Mouse (Mus musculus) small intestine, adult 2 months (tissue): ENCODE data around the gene Hspb1. TPM values are rescaled to one million over a fixed set of nuclear protein-coding genes. Genes with fewer than 3 reads are reported as not detected.

Experiments
- H3K27ac ChIP-seq: fragments of 200-500 bp; 2 replicates; pipeline ENCODE4 v1.5.1; 2012; ENCODE audit warnings: low read depth, low read length, control low read depth, inconsistent platforms; ENCODE audit not compliant: insufficient read depth
- H3K27me3 ChIP-seq: fragments of 200-500 bp; 2 replicates; pipeline ENCODE4 v1.6.1; 2012; ENCODE audit warnings: mild to moderate bottlenecking, moderate library complexity, low read length, inconsistent platforms; ENCODE audit not compliant: control insufficient read depth, insufficient read depth
- H3K36me3 ChIP-seq: fragments of 200-500 bp; 2 replicates; pipeline ENCODE4 v1.6.1; 2012; ENCODE audit warnings: mild to moderate bottlenecking, low read length, control low read depth, inconsistent platforms; ENCODE audit not compliant: control insufficient read depth, insufficient read depth
- H3K4me1 ChIP-seq: fragments of 200-500 bp; 2 replicates; pipeline ENCODE4 v1.6.1; 2012; ENCODE audit warnings: low read length, inconsistent platforms, mixed read lengths; ENCODE audit not compliant: control insufficient read depth, insufficient read depth, insufficient read length
- H3K4me3 ChIP-seq: fragments of 200-500 bp; 2 replicates; pipeline ENCODE4 v1.5.1; 2012; ENCODE audit warnings: low read depth, mild to moderate bottlenecking, control low read depth, inconsistent platforms, low read length, moderate library complexity
- CTCF ChIP-seq: fragments of 200-500 bp; IDR thresholded peaks from 2 replicates; pipeline ENCODE4 v1.5.1; 2012; ENCODE audit warnings: low read depth, mild to moderate bottlenecking, control low read depth, inconsistent platforms, low read length, moderate library complexity, mixed read lengths; ENCODE audit not compliant: insufficient replicate concordance, insufficient read length; ENCODE audit errors: extremely low read depth
- POLR2A ChIP-seq: fragments of 200-500 bp; IDR thresholded peaks from 2 replicates; pipeline ENCODE4 v1.6.1; 2012; ENCODE audit warnings: low read depth, mild to moderate bottlenecking, control low read depth, inconsistent platforms, low read length, moderate library complexity
- WGBS: fragments of 180-500 bp; shearing (Covaris S2); methylation state at CpG from one replicate; pipeline ENCODE4 v1.1.7; 2018; 5-methylcytosine and 5-hydroxymethylcytosine counted together
- polyA plus RNA-seq: library from polyadenylated mRNA; depleted of rRNA; stranded (reverse); fragments of >200 nt; gene quantifications from 2 replicates; pipeline ENCODE4 v1.2.3, GENCODE M21; 2012

The Hspb1 gene
- polyA plus RNA-seq, 1 experiment, result 91.6 TPM

DNA sequence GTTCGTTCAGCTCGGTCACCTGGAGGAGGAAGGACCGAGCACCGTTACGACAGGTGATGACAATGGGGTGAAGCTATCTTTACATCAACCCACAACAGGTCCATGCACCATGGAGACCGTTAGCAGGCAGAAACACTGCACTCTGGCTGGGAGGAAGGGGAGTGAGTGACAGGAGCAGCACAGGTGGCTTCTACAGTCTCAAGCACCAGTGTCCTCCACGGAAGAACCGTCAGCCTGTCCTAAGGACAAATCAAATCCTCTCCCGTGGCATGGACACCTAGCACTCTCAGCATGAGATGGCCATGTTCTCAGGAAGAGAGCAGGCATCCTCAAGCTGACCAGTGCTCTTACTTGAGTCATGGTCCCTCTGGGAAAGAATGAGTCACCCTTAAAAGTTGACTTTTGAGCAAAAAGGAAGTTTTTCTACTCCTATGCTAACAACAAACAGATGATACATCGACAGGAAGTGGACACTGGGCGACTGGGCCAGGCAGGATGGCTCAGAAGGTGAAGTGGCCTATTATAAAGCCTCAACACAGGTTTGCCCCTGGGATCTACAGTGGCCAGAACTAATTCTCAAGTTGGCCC is 24.0 kb downstream of the Hspb1 start:
- H3K4me1 ChIP-seq, result 0 out of 2 replicates have a peak, but pooled peaks cover 3% of the 10 kb centered on the region
- H3K36me3 ChIP-seq, result peaks cover 29% of the 10 kb centered on the region
- WGBS, result 81% methylated on average over 11 of the region's 11 CpGs
- no peak overlapping the region for H3K27ac ChIP-seq
- no peaks in the 10 kb centered on the region for H3K27me3 ChIP-seq
- no peak overlapping the region for H3K4me3 ChIP-seq
- TF ChIP-seq POLR2A, result no peak
- no peak for TF ChIP-seq CTCF

DNA sequence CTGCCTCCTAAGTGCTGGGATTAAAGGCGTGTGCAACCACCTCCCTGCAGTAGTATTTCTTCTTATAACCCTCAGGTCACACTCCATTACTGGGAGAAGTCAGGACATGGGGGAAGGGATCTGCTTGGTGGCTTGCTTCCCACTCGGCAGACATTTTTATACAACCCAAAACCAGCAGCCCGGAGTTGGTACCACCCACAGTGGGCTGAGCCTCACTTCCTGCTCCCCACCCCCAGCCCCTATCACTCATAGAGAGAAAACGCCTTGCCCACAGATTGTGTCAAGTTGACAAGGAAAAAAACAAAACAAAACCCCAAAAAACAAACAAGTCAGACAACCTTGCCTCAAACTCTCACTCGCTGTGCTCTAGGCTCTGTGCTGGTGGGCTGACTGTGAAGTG is 25.5 kb downstream of the Hspb1 start:
- Histone ChIP-seq H3K27me3 (no peaks in the 10 kb centered on the region), H3K36me3 (peaks cover 26% of the 10 kb centered on the region), H3K27ac (no peak overlapping the region), H3K4me3 (no peak overlapping the region), H3K4me1 (peaks cover 2% of the 10 kb centered on the region; the same call in 1 of the 2 replicates)
- WGBS, result 73% methylated on average over 5 of the region's 5 CpGs
- no peak for TF ChIP-seq CTCF
- TF ChIP-seq POLR2A, result no peak

DNA sequence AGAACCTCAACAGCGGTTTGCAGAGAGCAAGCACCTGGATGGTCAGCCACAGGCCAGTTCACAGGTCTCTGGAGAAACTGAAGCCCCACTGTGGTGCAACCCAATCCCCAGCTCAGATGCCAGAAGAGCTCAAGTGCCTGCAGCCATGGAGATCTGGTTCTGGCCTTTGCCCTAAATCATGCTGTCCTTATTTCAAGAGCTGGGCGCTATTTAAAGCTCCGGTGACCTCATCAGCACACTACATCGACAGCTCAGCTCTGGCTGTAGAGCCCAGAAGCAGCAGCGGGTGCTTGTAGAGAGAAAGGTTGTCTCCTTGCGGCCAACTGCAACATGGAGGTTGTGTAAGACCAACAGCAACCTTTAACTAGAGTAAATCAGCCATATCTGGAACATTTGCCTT is 26.4 kb downstream of the Hspb1 start:
- H3K27me3 ChIP-seq, result no peaks in the 10 kb centered on the region
- WGBS, result 75% methylated on average over 6 of the region's 6 CpGs
- H3K4me3 ChIP-seq, result no peak overlapping the region
- H3K27ac ChIP-seq, result peak overlapping the region; percentile 49
- TF ChIP-seq CTCF (no peak), POLR2A (no peak)
- peaks cover 25% of the 10 kb centered on the region for H3K36me3 ChIP-seq
- peaks cover 2% of the 10 kb centered on the region; the same call in 1 of the 2 replicates for H3K4me1 ChIP-seq

DNA sequence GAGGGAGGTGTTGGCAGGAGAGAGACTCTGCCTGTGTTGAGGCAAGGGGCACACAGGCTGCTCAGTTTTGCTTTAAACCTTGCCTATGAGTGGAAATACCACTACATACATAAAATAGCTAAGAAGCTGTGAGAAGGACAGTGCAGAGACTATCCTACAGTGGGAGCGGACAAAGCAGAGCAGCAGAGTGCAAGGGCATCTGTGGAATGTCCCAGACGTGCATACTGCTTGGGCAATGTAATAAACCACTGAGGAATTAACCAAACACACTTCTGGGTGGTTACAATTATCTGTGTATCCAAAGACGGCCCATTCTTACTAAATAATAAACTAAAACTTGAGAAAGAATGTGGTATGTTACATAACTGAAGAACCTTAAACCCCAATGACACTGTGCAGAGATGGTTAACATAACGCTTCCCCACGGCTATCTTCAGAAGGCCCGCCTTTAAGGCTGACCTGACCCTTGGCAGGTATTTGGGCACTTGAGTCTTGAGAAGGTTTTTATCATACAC is 28.4 kb downstream of the Hspb1 start:
- WGBS, result 76% methylated on average over 6 of the region's 6 CpGs
- H3K36me3 ChIP-seq, result peaks cover 10% of the 10 kb centered on the region
- TF ChIP-seq CTCF, result no peak
- TF ChIP-seq POLR2A, result no peak
- H3K4me3 ChIP-seq, result no peak overlapping the region
- no peaks in the 10 kb centered on the region for H3K27me3 ChIP-seq
- no peak overlapping the region for H3K27ac ChIP-seq
- H3K4me1 ChIP-seq, result peaks cover 2% of the 10 kb centered on the region; the same call in 1 of the 2 replicates

DNA sequence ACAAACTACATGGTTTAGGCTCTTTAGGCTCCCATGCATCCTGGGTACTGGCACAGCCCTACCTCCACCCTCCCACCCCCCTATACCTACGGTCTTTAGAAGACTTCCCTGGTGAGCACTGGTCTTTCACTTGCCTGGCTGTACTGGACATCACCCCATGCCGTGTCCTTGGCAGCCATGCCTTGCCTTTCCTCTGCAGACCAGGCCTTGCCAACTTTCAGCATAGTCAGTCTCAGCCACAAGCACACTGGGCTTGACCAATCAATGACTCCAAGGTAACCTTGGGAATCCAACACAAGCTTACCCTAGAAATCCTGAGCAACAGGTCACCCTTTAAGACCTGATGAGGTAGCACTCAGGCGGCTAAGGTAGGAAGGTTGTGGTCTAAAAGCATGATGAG is 28.9 kb downstream of the Hspb1 start:
- peaks cover 6% of the 10 kb centered on the region for H3K36me3 ChIP-seq
- TF ChIP-seq CTCF (no peak), POLR2A (no peak)
- peaks cover 2% of the 10 kb centered on the region; the same call in 1 of the 2 replicates for H3K4me1 ChIP-seq
- no peak overlapping the region for H3K27ac ChIP-seq
- no peaks in the 10 kb centered on the region for H3K27me3 ChIP-seq
- H3K4me3 ChIP-seq, result no peak overlapping the region
- 87% methylated on average over 3 of the region's 3 CpGs for WGBS

DNA sequence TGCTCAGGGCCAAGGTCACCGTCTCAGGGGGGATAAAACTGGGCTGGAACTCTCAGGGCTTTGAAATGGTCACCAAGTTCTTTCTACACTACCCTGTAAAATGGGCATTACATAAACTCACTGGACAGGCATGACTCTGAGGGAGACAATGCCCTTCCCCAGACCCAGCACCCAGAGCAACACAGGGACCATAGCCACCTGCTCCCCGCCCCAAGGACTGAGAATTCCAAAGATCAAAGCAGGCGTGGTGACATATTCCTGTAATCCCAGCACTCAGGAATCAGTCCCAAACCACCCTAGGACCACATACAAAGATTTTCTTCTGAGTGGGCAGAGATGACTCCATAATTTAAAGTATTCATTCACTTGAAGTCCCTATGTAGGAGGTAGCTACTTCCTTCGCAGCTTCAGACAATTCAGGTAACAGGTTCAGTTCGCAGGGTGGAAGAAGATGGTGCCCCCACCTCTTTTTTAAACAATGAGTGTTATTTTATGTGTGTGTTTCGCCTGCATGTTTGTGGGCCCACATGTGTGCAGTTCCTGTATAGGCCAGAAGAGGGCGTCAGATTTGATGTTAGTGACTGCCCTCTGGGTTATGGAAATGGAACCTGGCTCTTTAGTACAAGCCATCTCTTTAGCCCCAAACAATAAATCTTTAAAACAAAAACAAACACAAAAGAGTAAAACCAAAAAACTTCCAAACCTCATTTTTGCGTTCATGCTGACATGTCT is 29.8 kb downstream of the Hspb1 start:
- no peak for TF ChIP-seq POLR2A
- no peak for TF ChIP-seq CTCF
- WGBS, result 91% methylated on average over 8 of the region's 8 CpGs
- Histone ChIP-seq H3K4me3 (no peak overlapping the region), H3K27ac (no peak overlapping the region), H3K27me3 (no peaks in the 10 kb centered on the region), H3K36me3 (peaks cover 13% of the 10 kb centered on the region), H3K4me1 (peaks cover 2% of the 10 kb centered on the region; the same call in 1 of the 2 replicates)

DNA sequence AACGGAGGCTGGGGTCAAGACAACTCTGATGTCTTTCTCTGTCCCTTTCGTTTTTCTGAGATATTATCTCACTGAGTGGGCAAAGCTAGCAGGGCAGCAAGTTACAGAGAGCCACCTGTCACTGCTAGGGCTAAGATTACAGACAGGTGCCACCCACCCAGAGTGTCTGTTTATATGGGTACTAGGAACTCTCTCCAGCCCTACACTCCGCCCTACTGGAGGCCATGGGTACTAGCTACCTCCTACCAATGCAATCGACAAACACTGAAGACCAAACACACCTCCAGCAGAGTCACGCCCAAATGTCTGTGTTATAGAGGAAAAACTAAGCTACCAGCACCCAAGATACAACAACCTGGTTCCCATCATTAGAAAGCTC is 30.3 kb downstream of the Hspb1 start:
- Histone ChIP-seq H3K4me3 (no peak overlapping the region), H3K27ac (no peak overlapping the region), H3K27me3 (no peaks in the 10 kb centered on the region), H3K36me3 (peaks cover 13% of the 10 kb centered on the region), H3K4me1 (peaks cover 2% of the 10 kb centered on the region; the same call in 1 of the 2 replicates)
- WGBS, result 81% methylated on average over 5 of the region's 5 CpGs
- TF ChIP-seq CTCF, result no peak
- no peak for TF ChIP-seq POLR2A
